Mouse (Mus musculus): ENCODE data around the gene Zfp871.

Zfp871 gene

DNA sequence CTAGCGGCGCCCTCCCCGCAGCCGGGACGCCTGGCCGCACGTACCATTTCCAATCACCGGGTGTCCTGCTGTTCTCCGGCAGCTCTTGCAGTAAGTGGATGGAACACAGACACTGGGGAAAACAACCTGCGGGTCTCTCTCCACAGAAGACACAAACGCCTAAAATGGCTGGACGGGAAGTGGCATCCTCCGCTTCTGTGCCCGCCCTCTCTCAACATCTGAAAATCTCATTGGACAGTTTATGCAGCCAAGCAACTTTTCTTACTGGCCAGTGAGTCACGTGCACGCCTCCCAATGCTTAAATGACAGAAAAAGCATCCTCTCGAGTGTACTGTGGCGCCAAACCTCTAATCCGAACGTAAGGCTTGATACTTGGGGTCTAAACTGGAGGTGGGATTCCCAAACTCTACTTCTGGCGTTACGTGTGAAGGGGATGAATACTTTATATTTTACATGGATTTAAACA, at the start of gene Zfp871:
TSS of gene Zfp871 (minus strand) at position 194 of the 466 bp plus-strand sequence.
- DNase-seq (ENCODE audit: low read depth), result peak; percentile 86

DNA sequence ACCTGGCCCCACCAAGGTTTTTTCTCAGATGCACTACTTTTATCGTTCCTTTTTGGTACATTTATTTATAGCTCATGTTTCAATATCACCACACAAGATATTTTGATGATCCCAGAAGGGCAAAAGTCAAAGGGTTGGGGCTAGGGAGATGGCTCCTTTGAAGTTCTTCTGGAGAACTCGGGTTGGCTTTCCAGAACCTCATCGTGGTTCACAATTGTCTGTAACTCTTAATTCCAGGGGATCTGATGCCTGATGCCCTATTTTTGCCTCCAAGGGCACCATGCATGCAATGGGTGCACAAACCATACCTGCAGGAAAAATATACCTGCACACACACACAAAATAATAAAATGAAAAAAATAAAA, 42.3 kb upstream of the Zfp871 start:
- DNase-seq (ENCODE audit: low read depth), result no peak

- peak; percentile 77 for DNase-seq (ENCODE audit: low read depth)
These were observed 41.7 kb upstream of the Zfp871 start, which contains the start of gene Zfp799 for GRCm38 (mm10) chr17:32829540-32830417. TSS of gene Zfp799 (minus strand) at chr17:32830261.

- no peak for DNase-seq (ENCODE audit: low read depth)
These were observed 28.1 kb upstream of the Zfp871 start for GRCm38 (mm10) chr17:32816074-32816784.

- DNase-seq (ENCODE audit: low read depth), result no peak
These were observed 26.0 kb upstream of the Zfp871 start for GRCm38 (mm10) chr17:32814136-32814535.

DNA sequence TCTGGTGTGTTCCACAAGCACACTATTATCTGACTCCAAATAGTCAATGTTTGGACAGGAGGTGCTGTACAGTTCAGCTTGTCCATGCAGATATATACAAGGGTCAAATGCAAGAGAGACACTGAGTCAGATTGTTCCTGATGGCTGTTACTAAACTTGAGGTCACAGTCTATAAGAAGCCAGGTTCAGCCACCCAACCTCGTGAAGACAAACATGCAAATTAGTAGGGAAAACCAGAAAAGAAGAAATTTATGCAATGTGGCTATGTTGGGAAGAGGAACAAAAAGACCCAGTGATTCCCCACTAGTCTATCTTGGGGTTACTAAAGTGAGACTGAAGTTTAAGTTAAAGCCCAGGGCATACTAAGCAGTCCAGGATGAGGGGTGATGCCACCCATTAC, 22.6 kb upstream of the Zfp871 start:
- DNase-seq (ENCODE audit: low read depth), result no peak

DNA sequence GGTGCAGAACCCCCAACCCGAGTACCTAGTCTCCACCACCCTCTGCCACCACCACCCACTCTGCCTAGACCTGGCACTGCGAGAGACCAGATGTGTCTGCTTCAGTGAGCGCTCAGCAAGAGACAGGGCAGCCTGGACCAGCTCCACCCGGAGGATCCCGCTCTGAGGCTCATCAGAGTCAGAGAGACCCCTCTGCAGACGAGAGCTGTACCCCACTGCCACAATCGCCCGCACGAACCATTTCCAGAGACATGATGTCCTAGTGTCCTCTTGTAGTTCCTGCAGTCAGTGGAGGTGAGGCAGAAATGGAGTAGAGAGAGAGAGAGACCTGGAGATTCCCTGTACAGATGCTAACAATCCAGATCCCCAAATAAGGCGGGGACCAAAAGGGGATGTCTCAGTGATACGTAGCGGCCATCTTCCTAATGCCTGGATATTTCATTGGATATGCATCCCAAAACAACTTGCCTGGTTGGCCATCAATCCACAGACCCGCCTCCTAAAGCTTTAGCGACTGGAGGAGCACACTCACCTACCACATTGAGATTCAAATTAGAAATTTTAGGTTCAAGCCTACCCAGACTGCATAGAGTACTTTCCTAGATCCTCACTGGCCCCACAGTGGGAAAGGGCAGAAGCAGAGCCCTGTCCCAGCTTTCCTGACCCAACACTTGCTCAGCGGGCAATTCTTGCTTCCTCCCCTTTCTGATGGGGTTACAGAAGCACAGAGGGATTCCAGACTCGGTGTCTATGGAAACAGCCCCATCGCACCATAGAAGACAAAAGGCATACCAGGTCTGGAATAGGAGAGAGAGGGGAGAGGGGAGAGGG, 21.7 kb upstream of the Zfp871 start, which contains the start of gene Zfp811:
TSS of gene Zfp811 (minus strand) at position 388 of the 831 bp plus-strand sequence.
- no peak for DNase-seq (ENCODE audit: low read depth)

- no peak for DNase-seq (ENCODE audit: low read depth)
These were observed 20.8 kb upstream of the Zfp871 start for GRCm38 (mm10) chr17:32808921-32809320.

GRCm38 (mm10) chr17:32789244-32789643, 1.2 kb upstream of the Zfp871 start:
- DNase-seq (ENCODE audit: low read depth), result no peak

DNA sequence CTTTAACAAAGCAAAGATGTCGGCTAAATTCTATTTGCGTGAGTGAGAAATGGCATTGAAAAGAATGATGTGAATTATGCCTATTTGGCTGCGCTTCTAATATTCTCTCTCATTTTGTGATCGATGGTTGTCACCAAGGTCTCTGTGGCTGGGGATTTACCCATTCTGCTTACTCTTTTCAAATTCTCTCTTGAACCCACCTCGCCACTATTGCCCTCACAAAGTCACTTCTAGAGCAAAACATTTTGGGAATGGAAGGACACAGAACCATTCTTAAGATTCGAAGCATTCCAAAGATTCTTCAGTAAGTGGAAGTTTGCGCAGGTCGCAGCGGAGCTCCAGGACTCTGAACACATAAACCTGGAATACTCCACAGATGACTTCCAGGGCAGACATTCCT, 489 bp upstream of the Zfp871 start:
- DNase-seq (ENCODE audit: low read depth), result no peak

GRCm38 (mm10) chr17:32787436-32788093, 522 bp downstream of the Zfp871 start:
- no peak for DNase-seq (ENCODE audit: low read depth)

DNA sequence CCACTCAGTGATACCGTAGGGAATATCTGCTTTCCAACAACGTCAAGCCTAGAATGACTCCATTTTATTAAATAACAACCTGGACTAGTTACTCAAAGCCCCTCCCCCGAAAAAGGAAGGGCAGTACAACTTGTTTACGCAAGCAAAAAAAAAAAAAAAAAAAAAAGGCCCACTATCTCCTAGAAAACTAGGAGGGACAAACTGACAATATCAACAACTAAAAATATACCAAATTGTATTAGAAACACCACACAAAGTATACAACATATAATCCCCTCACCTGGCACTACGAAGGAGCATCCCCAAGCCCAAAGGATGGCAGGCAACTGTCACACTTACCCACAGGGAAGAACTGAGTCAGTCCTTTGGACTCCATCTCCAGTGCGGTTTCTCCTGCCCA, 1.1 kb downstream of the Zfp871 start:
- DNase-seq (ENCODE audit: low read depth), result no peak

DNA sequence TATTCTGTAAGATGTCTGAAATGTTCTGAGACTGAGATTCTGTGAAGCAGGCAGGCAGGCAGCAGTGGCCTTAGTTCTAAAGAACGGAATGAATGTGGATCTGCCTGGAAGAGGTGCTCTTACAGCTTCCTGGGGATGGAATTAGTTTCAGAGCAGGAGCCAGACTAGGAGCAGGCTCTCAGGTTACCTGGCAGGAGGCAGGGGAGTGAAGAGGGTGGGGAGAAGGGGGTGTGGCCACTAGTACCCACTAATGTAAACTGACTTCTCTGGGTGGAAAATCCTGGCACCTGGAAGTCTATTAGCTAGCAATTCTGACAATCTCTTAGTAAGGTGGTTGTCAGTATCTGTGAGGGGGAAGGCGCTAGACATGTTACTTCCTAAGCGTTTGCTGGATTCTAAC, 2.4 kb downstream of the Zfp871 start:
- DNase-seq (ENCODE audit: low read depth), result no peak

DNA sequence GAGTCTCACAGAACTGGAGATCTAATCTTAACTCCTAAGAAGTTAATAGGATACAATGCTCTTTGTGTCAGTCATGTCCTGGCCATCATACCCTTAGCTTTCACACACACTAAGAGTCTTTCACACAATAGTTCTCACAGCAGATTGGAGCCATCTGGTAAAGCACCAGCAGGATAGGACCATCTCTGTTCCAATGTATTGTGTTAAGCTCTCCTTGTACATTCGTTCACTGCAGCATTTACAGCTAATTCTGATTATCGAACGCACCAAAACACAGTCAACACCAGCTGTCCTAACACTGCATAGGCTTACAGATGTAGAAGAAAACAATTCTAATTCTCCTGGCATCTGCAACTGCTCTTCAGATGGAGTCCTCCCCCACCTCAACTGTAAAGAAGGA, 10.5 kb downstream of the Zfp871 start:
- DNase-seq (ENCODE audit: low read depth), result no peak

DNA sequence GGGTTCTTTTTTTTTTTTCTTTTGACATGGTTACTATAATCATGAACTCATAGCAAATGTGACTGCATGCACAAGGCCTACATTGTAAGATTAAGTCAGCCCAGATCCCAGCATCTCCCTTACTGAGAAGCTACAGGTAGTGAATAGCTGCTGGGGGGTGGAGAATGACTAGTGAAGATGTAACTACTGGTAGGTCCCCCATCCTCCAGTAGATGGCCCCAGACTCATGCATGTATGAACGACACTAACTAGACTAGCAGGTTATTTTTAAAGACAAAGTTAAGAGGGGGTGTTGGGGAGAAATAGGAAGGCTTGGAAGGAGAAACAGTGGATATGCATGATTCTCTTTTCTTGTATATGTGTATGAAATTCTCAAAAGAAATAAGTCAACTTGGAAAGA, 16.9 kb downstream of the Zfp871 start:
- DNase-seq (ENCODE audit: low read depth), result no peak

GRCm38 (mm10) chr17:32766422-32766821, 21.7 kb downstream of the Zfp871 start:
- DNase-seq (ENCODE audit: low read depth), result no peak

GRCm38 (mm10) chr17:32757331-32757730, 30.8 kb downstream of the Zfp871 start:
- DNase-seq (ENCODE audit: low read depth), result no peak

- DNase-seq (ENCODE audit: low read depth), result no peak
These were observed 34.5 kb downstream of the Zfp871 start for GRCm38 (mm10) chr17:32753634-32754033.

DNA sequence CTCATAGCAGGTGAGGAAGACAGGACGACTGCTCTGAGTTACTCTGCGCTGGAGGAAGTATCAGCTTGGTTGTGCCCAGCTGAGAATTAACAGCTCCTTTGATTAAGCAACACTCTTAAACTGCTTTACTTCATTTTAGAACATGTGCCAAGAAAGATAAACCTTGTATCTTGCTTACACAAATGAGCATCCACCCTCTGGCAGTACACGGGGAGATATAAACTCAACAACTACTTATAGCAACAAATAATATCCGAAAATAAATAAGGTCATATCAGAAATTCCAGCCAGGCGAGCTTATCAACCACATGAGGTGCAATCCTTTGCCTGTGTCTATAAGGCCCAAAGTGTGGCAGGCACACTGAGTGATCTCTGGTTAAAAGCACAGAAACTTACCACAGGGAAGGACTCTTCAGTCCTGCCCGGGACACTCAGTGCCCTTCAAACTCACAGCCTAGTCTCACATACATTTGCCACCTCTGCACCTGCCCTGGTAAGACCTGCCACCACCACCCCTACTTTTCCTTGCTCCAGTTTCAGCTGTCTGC, 35.2 kb downstream of the Zfp871 start:
- no peak for DNase-seq (ENCODE audit: low read depth)

DNA sequence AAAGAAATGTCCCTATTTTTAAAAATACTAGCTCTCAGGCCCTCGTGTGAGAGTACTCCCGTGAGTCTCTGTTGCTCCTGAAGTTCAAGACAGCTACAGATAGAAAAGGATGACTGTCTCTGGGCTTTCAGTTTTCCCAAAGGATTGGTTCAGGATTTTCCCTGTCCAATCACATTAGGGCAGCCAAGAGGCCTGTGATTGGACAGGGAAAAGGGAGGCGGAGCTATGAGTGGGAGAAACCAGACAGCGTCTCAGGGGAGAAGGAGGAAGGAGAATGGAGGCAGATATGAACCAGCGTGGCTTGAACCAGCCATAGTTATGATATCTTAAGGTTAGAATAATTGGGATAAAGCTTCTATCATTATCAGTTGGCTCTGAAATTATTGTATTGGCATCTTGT, 37.5 kb downstream of the Zfp871 start:
- DNase-seq (ENCODE audit: low read depth), result no peak

- no peak for DNase-seq (ENCODE audit: low read depth)
These were observed 47.0 kb downstream of the Zfp871 start for GRCm38 (mm10) chr17:32741057-32741456.

Measured in fibroblast of lung, adult 2 months (primary cell).